Mouse (Mus musculus): ENCODE measurements around the gene Tns4. TPM values are rescaled to one million over a fixed set of nuclear protein-coding genes. Genes with fewer than 3 reads are reported as not detected.

Gene Tns4
- total and polyA plus RNA-seq, 3 experiments = 0.03 TPM; not detected in 2

GRCm38 (mm10) chr11:99083516-99083915 is 5.6 kb downstream of the Tns4 start:
- Histone ChIP-seq H3K9me3 (replicated peaks; ENCODE audit: insufficient read depth, low read length) (no peaks in the 10 kb centered on the region), H3K27me3 (ENCODE audit: control insufficient read depth in 1 of 2, insufficient read depth in 2 of 2, low read length in 2 of 2) (peaks cover 8 to 9% of the 10 kb centered on the region in 2 experiments), H3K36me3 (ENCODE audit: control insufficient read depth in 1 of 2, insufficient read depth in 2 of 2, low read length in 2 of 2) (no peaks in the 10 kb centered on the region), H3K4me1 (ENCODE audit: control insufficient read depth in 1 of 2, insufficient read depth in 2 of 2, low read length in 2 of 2) (no peaks in the 10 kb centered on the region), H3K4me3 (ENCODE audit: control insufficient read depth in 1 of 2, insufficient read depth in 1 of 2, low read depth in 2 of 2, low read length in 2 of 2) (no peak overlapping the region), H3K27ac (ENCODE audit: control insufficient read depth, low read depth, low read length) (no peak overlapping the region), H3K9ac (ENCODE audit: control insufficient read depth, low read depth, low read length, poor library complexity, severe bottlenecking) (no peak overlapping the region), H3K79me2 (ENCODE audit: control insufficient read depth, insufficient read depth, low read length, poor library complexity) (no peaks in the 10 kb centered on the region)
- no peak for DNase-seq (ENCODE audit: low read depth, low spot score)
- TF ChIP-seq POLR2AphosphoS2 (IDR thresholded peaks at IDR 0.05; ENCODE audit: low read length) (no peak), ZKSCAN1 (IDR thresholded peaks at IDR 0.05; ENCODE audit: low read depth, low read length) (no peak), TAL1 (IDR thresholded peaks at IDR 0.05; ENCODE audit: low read length) (no peak), GABPA (IDR thresholded peaks at IDR 0.05; ENCODE audit: low read depth, low read length) (no peak), MEF2A (IDR thresholded peaks at IDR 0.05; ENCODE audit: extremely low read depth, insufficient replicate concordance, low read depth, low read length, poor library complexity, severe bottlenecking) (no peak), TCF12 (IDR thresholded peaks at IDR 0.05; ENCODE audit: low read depth, low read length) (no peak), MAX (IDR thresholded peaks at IDR 0.05; ENCODE audit: low read length) (no peak), NELFE (IDR thresholded peaks at IDR 0.05; ENCODE audit: low read depth, low read length) (no peak), ZNF384 (IDR thresholded peaks at IDR 0.05; ENCODE audit: low read depth, low read length) (no peak), ELF1 (IDR thresholded peaks at IDR 0.05; ENCODE audit: low read depth, low read length) (no peak), MAZ (IDR thresholded peaks at IDR 0.05; ENCODE audit: low read depth, low read length) (no peak), MAFK (IDR thresholded peaks at IDR 0.05; ENCODE audit: borderline replicate concordance, low read depth, low read length) (no peak), CTCF (IDR thresholded peaks at IDR 0.05 in 2 of 3, conservative IDR thresholded peaks at IDR 0.05 in 1 of 3; ENCODE audit: control insufficient read depth in 1 of 3, insufficient read depth in 1 of 3, low read depth in 2 of 3, low read length in 3 of 3, poor library complexity in 1 of 3, severe bottlenecking in 1 of 3) (no peak)

- DNase-seq (ENCODE audit: low read depth, low spot score) = no peak
- Histone ChIP-seq H3K27ac (ENCODE audit: control insufficient read depth, low read depth, low read length) (no peak overlapping the region), H3K27me3 (ENCODE audit: control insufficient read depth in 1 of 2, insufficient read depth in 2 of 2, low read length in 2 of 2) (peaks cover 11 to 12% of the 10 kb centered on the region in 2 experiments), H3K9me3 (replicated peaks; ENCODE audit: insufficient read depth, low read length) (no peaks in the 10 kb centered on the region), H3K4me1 (ENCODE audit: control insufficient read depth in 1 of 2, insufficient read depth in 2 of 2, low read length in 2 of 2) (no peaks in the 10 kb centered on the region), H3K4me3 (ENCODE audit: control insufficient read depth in 1 of 2, insufficient read depth in 1 of 2, low read depth in 2 of 2, low read length in 2 of 2) (no peak overlapping the region), H3K36me3 (ENCODE audit: control insufficient read depth in 1 of 2, insufficient read depth in 2 of 2, low read length in 2 of 2) (no peaks in the 10 kb centered on the region), H3K79me2 (ENCODE audit: control insufficient read depth, insufficient read depth, low read length, poor library complexity) (no peaks in the 10 kb centered on the region), H3K9ac (ENCODE audit: control insufficient read depth, low read depth, low read length, poor library complexity, severe bottlenecking) (no peak overlapping the region)
- no peak for TF ChIP-seq JUND (IDR thresholded peaks at IDR 0.05; ENCODE audit: low read depth, low read length)
- TF ChIP-seq SMC3 (IDR thresholded peaks at IDR 0.05; ENCODE audit: low read depth, low read length) = no peak
- TF ChIP-seq ETS1 (IDR thresholded peaks at IDR 0.05; ENCODE audit: low read depth, low read length) = no peak
- TF ChIP-seq SIN3A (IDR thresholded peaks at IDR 0.05; ENCODE audit: low read length) = no peak
- TF ChIP-seq BHLHE40 (IDR thresholded peaks at IDR 0.05; ENCODE audit: borderline replicate concordance, low read depth, low read length) = no peak
- no peak for TF ChIP-seq ELF1 (IDR thresholded peaks at IDR 0.05; ENCODE audit: low read depth, low read length)
- TF ChIP-seq CTCF (IDR thresholded peaks at IDR 0.05 in 2 of 3, conservative IDR thresholded peaks at IDR 0.05 in 1 of 3; ENCODE audit: control insufficient read depth in 1 of 3, insufficient read depth in 1 of 3, low read depth in 2 of 3, low read length in 3 of 3, poor library complexity in 1 of 3, severe bottlenecking in 1 of 3) = no peak
- TF ChIP-seq ZC3H11A (IDR thresholded peaks at IDR 0.05; ENCODE audit: low read depth, low read length) = no peak
- no peak for TF ChIP-seq RAD21 (IDR thresholded peaks at IDR 0.05; ENCODE audit: low read depth, low read length)
- no peak for TF ChIP-seq MYC (IDR thresholded peaks at IDR 0.05; ENCODE audit: low read depth, low read length)
- no peak for TF ChIP-seq MAZ (IDR thresholded peaks at IDR 0.05; ENCODE audit: low read depth, low read length)
- TF ChIP-seq HCFC1 (IDR thresholded peaks at IDR 0.05; ENCODE audit: low read depth, low read length) = no peak
- no peak for TF ChIP-seq EP300 (IDR thresholded peaks at IDR 0.05; ENCODE audit: low read depth in 1 of 2, low read length in 2 of 2)
- TF ChIP-seq TAL1 (IDR thresholded peaks at IDR 0.05; ENCODE audit: low read length) = no peak
- TF ChIP-seq GABPA (IDR thresholded peaks at IDR 0.05; ENCODE audit: low read depth, low read length) = no peak
- no peak for TF ChIP-seq MAFK (IDR thresholded peaks at IDR 0.05; ENCODE audit: borderline replicate concordance, low read depth, low read length)
- TF ChIP-seq GATA1 (IDR thresholded peaks at IDR 0.05; ENCODE audit: low read depth, low read length) = no peak
Measured at GRCm38 (mm10) chr11:99082098-99082497, 7.0 kb downstream of the Tns4 start.
